Mouse (Mus musculus): ENCODE data around the gene Strbp. TPM values are rescaled to one million over a fixed set of nuclear protein-coding genes. Genes with fewer than 3 reads are reported as not detected.

Gene Strbp
- polyA plus RNA-seq, 1 experiment from 2014 or later: 45.5 TPM

Small RNAs within 50 kb of the gene (microRNA-seq; reads per million reads assigned to microRNA genes)
- 2.3 reads per million for gene Mir5128

Other genes starting within 250 kb of the Strbp start
- 0.97 and 1.5 TPM in 2 replicates for gene Gpr21, start 187.5 kb downstream of the Strbp start, polyA plus RNA-seq (2016; fragmentation: Nextera tagmentation; extraction: Ambion mirVana)
- gene Crb2, start 72.4 kb upstream of the Strbp start, polyA plus RNA-seq (2016; fragmentation: Nextera tagmentation; extraction: Ambion mirVana): 2.1 and 4.3 TPM in 2 replicates